Mouse (Mus musculus): ENCODE measurements around the gene Msantd3. TPM values are rescaled to one million over a fixed set of nuclear protein-coding genes. Genes with fewer than 3 reads are reported as not detected.

Msantd3 gene
- total RNA-seq, 2 experiments from 2014 or later: 35.6 to 38.4 TPM

DNA sequence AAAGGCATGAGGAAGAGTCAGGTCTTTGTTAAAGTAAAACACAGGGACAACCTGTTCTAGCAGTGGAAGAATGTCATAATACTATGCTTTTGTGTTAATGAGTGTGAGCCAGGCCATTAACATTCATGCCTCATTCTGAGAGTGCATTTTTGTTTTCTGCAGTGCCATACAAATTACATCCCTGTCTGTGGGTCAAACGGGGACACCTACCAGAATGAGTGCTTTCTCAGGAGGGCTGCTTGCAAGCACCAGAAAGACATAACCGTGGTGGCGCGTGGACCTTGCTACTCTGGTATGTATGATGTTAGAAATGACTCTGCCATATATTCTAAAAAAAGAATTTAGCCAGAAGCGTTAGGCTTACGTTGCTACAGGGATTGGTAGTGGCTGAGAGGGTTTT lies 70.5 kb downstream of the Msantd3 start:
- DNase-seq: no peak

Other genes with a start within 250 kb of the Msantd3 start
- gene Tex10, start 66.5 kb upstream of the Msantd3 start, total RNA-seq (2021): 10 to 100 TPM; 15.6 to 16.5 TPM
- 10 to 100 TPM; 26.0 to 28.9 TPM for gene Tmeff1, start 45.2 kb downstream of the Msantd3 start, total RNA-seq (2021)
- gene Cavin4, start 123.6 kb downstream of the Msantd3 start, total RNA-seq (2021): 10 to 100 TPM; 70.5 to 72.8 TPM